Mouse (Mus musculus) intestine, postnatal 0 days (tissue): ENCODE data around the gene Slc22a14. TPM values are rescaled to one million over a fixed set of nuclear protein-coding genes. Genes with fewer than 3 reads are reported as not detected.
"Not testable (repeated sequence)": the region's sequence is repeated elsewhere in the genome, so short reads cannot be mapped to it uniquely, and the experiment has no call there.

Experiments used
- ATAC-seq: fragments of 200-750 bp; cut with Nextera tagmentation; 2 replicates; pipeline ENCODE4 v1.8.0; 2017; ENCODE audit warnings: mild to moderate bottlenecking, moderate TSS enrichment, moderate library complexity
- H3K27ac ChIP-seq: fragments of 300-500 bp; sonication (generic); 2 replicates; pipeline ENCODE4 v1.5.1; 2014; ENCODE audit warnings: mild to moderate bottlenecking, low read depth, low read length, moderate library complexity
- H3K27me3 ChIP-seq: fragments of 300-500 bp; sonication (generic); replicated peaks from 2 replicates; pipeline ENCODE4 v1.6.1; 2014; ENCODE audit warnings: low read length, mixed read lengths; ENCODE audit not compliant: control insufficient read depth, insufficient read depth
- H3K36me3 ChIP-seq: fragments of 300-500 bp; sonication (generic); 2 replicates; pipeline ENCODE4 v1.6.1; 2014; ENCODE audit warnings: mild to moderate bottlenecking, moderate library complexity; ENCODE audit not compliant: control insufficient read depth, insufficient read depth
- H3K4me1 ChIP-seq: fragments of 300-500 bp; sonication (generic); replicated peaks from 2 replicates; pipeline ENCODE4 v1.6.1; 2014; ENCODE audit warnings: antibody characterized with exemption, low read length, mixed read lengths; ENCODE audit not compliant: control insufficient read depth, insufficient read depth
- H3K4me2 ChIP-seq: fragments of 300-500 bp; sonication (generic); replicated peaks from 2 replicates; pipeline ENCODE4 v1.6.1; 2014; ENCODE audit warnings: low read depth, mild to moderate bottlenecking, moderate library complexity
- H3K4me3 ChIP-seq: fragments of 300-500 bp; sonication (generic); 2 replicates; pipeline ENCODE4 v1.5.1; 2014; ENCODE audit warnings: low read depth, low read length
- H3K9ac ChIP-seq: fragments of 300-500 bp; sonication (generic); 2 replicates; pipeline ENCODE4 v1.6.1; 2014; ENCODE audit warnings: mild to moderate bottlenecking, low read depth, low read length
- H3K9me3 ChIP-seq: fragments of 300-500 bp; sonication (generic); 2 replicates; pipeline ENCODE4 v1.6.1; 2016; ENCODE audit warnings: mixed run types; ENCODE audit not compliant: control insufficient read depth
- CTCF ChIP-seq: sonication (generic); IDR thresholded peaks from 2 replicates; pipeline ENCODE4 v1.5.1; 2016; ENCODE audit warnings: low read depth, mild to moderate bottlenecking, control low read depth, antibody characterized with exemption, moderate library complexity
- WGBS: fragments of 180-500 bp; shearing (Covaris S2); extraction: QIAGEN DNeasy Blood & Tissue Kit; methylation state at CpG from one replicate; pipeline ENCODE4 v1.1.7; 2014; 5-methylcytosine and 5-hydroxymethylcytosine counted together
- polyA plus RNA-seq: library from polyadenylated mRNA; unstranded; fragments of >200 nt; fragmentation: Nextera tagmentation; extraction: Ambion mirVana; gene quantifications from 2 replicates; pipeline ENCODE4 v1.2.1, GENCODE M21; 2015

Slc22a14 gene
- polyA plus RNA-seq, 1 experiment from 2014 or later, result not detected

- Histone ChIP-seq H3K4me2 (no peak overlapping the region), H3K9ac (no peak overlapping the region), H3K4me3 (no peak overlapping the region), H3K27ac (no peak overlapping the region), H3K4me1 (no peaks in the 10 kb centered on the region), H3K36me3 (peaks cover 45% of the 10 kb centered on the region), H3K27me3 (no peaks in the 10 kb centered on the region), H3K9me3 (no peaks in the 10 kb centered on the region)
- 50% methylated on average over 6 of the region's 6 CpGs for WGBS
- ATAC-seq, result no peak
- no peak for TF ChIP-seq CTCF
Measured at GRCm38 (mm10) chr9:119268120-119268519, 97.2 kb downstream of the Slc22a14 start.

- H3K27ac ChIP-seq, H3K9me3 ChIP-seq, H3K4me2 ChIP-seq, H3K9ac ChIP-seq, H3K4me3 ChIP-seq, ATAC-seq, H3K27me3 ChIP-seq, H3K4me1 ChIP-seq: not testable (repeated sequence)
- 88% methylated on average over 5 of the region's 5 CpGs for WGBS
- peaks cover 49% of the 10 kb centered on the region for H3K36me3 ChIP-seq
Measured at GRCm38 (mm10) chr9:119266121-119266395, 99.3 kb downstream of the Slc22a14 start.

GRCm38 (mm10) chr9:119265373-119266120, 99.8 kb downstream of the Slc22a14 start:
- WGBS, result 63% methylated on average over 1 of the region's 1 CpGs
- H3K4me3 ChIP-seq, ATAC-seq, H3K27me3 ChIP-seq, H3K9me3 ChIP-seq, H3K4me1 ChIP-seq, H3K4me2 ChIP-seq, H3K27ac ChIP-seq, H3K9ac ChIP-seq: not testable (repeated sequence)
- peaks cover 52% of the 10 kb centered on the region for H3K36me3 ChIP-seq

GRCm38 (mm10) chr9:119263067-119263466, 102.3 kb downstream of the Slc22a14 start:
- Histone ChIP-seq H3K27me3 (no peaks in the 10 kb centered on the region), H3K4me2 (no peak overlapping the region), H3K9me3 (no peaks in the 10 kb centered on the region), H3K27ac (no peak overlapping the region), H3K36me3 (peaks cover 46% of the 10 kb centered on the region), H3K9ac (no peak overlapping the region), H3K4me3 (no peak overlapping the region), H3K4me1 (no peaks in the 10 kb centered on the region)
- no peak for TF ChIP-seq CTCF
- no peak for ATAC-seq
- 91% methylated on average over 4 of the region's 4 CpGs for WGBS

DNA sequence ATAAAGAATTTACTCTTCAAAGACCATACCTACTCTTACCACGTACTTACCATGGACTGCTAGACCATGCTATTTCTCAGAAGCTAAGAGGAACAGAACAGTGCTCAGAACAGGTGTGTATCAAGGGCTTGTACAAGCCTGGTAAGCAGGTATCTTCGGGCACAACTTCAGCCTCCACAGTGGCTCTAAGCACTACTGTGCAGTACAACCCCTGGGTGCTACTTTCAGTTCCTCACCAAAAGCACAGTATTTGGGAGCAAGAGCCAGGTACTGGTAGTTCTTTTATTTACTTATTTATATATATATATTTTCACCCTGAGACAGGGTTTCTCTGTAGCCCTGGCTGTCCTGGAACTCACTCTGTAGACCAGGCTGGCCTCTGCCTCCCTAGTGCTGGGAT, 104.5 kb downstream of the Slc22a14 start:
- Histone ChIP-seq H3K4me3 (no peak overlapping the region), H3K4me2 (no peak overlapping the region), H3K27me3 (no peaks in the 10 kb centered on the region), H3K4me1 (no peaks in the 10 kb centered on the region), H3K9ac (no peak overlapping the region), H3K27ac (no peak overlapping the region), H3K36me3 (peaks cover 48% of the 10 kb centered on the region), H3K9me3 (no peaks in the 10 kb centered on the region)
- TF ChIP-seq CTCF, result no peak
- 94% methylated on average over 2 of the region's 2 CpGs for WGBS
- ATAC-seq, result no peak

GRCm38 (mm10) chr9:119258785-119259184, 106.6 kb downstream of the Slc22a14 start:
- H3K27ac ChIP-seq, result no peak overlapping the region
- no peaks in the 10 kb centered on the region for H3K4me1 ChIP-seq
- H3K4me3 ChIP-seq, result no peak overlapping the region
- ATAC-seq, result no peak
- no peak overlapping the region for H3K9ac ChIP-seq
- 94% methylated on average over 2 of the region's 2 CpGs for WGBS
- H3K27me3 ChIP-seq, result no peaks in the 10 kb centered on the region
- H3K36me3 ChIP-seq, result peaks cover 60% of the 10 kb centered on the region
- no peaks in the 10 kb centered on the region for H3K9me3 ChIP-seq
- no peak overlapping the region for H3K4me2 ChIP-seq
- no peak for TF ChIP-seq CTCF

GRCm38 (mm10) chr9:119258128-119258527, 107.2 kb downstream of the Slc22a14 start:
- no peak overlapping the region for H3K9ac ChIP-seq
- H3K4me2 ChIP-seq, result no peak overlapping the region
- no peak overlapping the region for H3K4me3 ChIP-seq
- no peaks in the 10 kb centered on the region for H3K27me3 ChIP-seq
- WGBS, result 86% methylated on average over 5 of the region's 5 CpGs
- H3K9me3 ChIP-seq, result no peaks in the 10 kb centered on the region
- no peak for ATAC-seq
- H3K4me1 ChIP-seq, result no peaks in the 10 kb centered on the region
- H3K27ac ChIP-seq, result peak overlapping the region; percentile 15; the same call in 1 of the 2 replicates
- H3K36me3 ChIP-seq, result peaks cover 64% of the 10 kb centered on the region
- TF ChIP-seq CTCF, result no peak
